Mouse (Mus musculus) MEL (cell line): ENCODE results near the gene Shox2. TPM values are rescaled to one million over a fixed set of nuclear protein-coding genes. Genes with fewer than 3 reads are reported as not detected.

Experiments used
- DNase-seq: peaks from one replicate; pipeline ENCODE4 v3.0.0; 2011; ENCODE audit warnings: low read depth, low spot score
- H3K27ac ChIP-seq: 2 replicates; pipeline ENCODE4 v1.5.1; 2012; ENCODE audit warnings: low read depth, mild to moderate bottlenecking, control low read depth, low read length, moderate library complexity; ENCODE audit not compliant: control insufficient read depth
- H3K27me3 ChIP-seq, 2 experiments: fragments of 150-350 bp in 1 of 2; sonication (generic) in 1 of 2; 2 replicates each; pipeline ENCODE4 v1.6.1; 2012; ENCODE audit warnings: low read length in 2 of 2, mild to moderate bottlenecking in 2 of 2, improper control_type of control experiment in 1 of 2, moderate library complexity in 1 of 2; ENCODE audit not compliant: insufficient read depth in 2 of 2, control insufficient read depth in 1 of 2
- H3K36me3 ChIP-seq, 2 experiments: 2 replicates each; pipeline ENCODE4 v1.6.1; 2012 to 2014; ENCODE audit warnings: low read length in 2 of 2, improper control_type of control experiment in 1 of 2, inconsistent platforms in 1 of 2, mild to moderate bottlenecking in 1 of 2; ENCODE audit not compliant: insufficient read depth in 2 of 2, control insufficient read depth in 1 of 2
- H3K4me1 ChIP-seq, 2 experiments: fragments of 150-350 bp in 1 of 2; sonication (generic) in 1 of 2; 2 replicates each; pipeline ENCODE4 v1.6.1; 2012; ENCODE audit warnings: low read length in 2 of 2, improper control_type of control experiment in 1 of 2, mild to moderate bottlenecking in 1 of 2; ENCODE audit not compliant: insufficient read depth in 2 of 2, control insufficient read depth in 1 of 2
- H3K4me3 ChIP-seq, 2 experiments: fragments of 150-350 bp in 1 of 2; sonication (generic) in 1 of 2; 2 replicates each; pipeline ENCODE4 v1.5.1; 2012; ENCODE audit warnings: low read depth in 2 of 2, low read length in 2 of 2, mild to moderate bottlenecking in 2 of 2, moderate library complexity in 2 of 2, control low read depth in 1 of 2, improper control_type of control experiment in 1 of 2; ENCODE audit not compliant: control insufficient read depth in 1 of 2, insufficient read depth in 1 of 2
- H3K79me2 ChIP-seq: 2 replicates; pipeline ENCODE4 v1.6.1; 2012; ENCODE audit warnings: mild to moderate bottlenecking, low read length, moderate library complexity; ENCODE audit not compliant: control insufficient read depth, poor library complexity, insufficient read depth
- H3K9ac ChIP-seq: 2 replicates; pipeline ENCODE4 v1.6.1; 2012; ENCODE audit warnings: low read depth, mild to moderate bottlenecking, control low read depth, low read length, moderate library complexity; ENCODE audit not compliant: control insufficient read depth, poor library complexity, severe bottlenecking
- H3K9me3 ChIP-seq: fragments of 150-350 bp; sonication (generic); replicated peaks from 2 replicates; pipeline ENCODE4 v1.6.1; 2012; ENCODE audit warnings: mild to moderate bottlenecking, low read length, improper control_type of control experiment, moderate library complexity; ENCODE audit not compliant: insufficient read depth
- BHLHE40 ChIP-seq: IDR thresholded peaks from 2 replicates; pipeline ENCODE4 v1.6.1; 2012; ENCODE audit warnings: low read depth, mild to moderate bottlenecking, inconsistent platforms, low read length, improper control_type of control experiment, borderline replicate concordance
- CHD1 ChIP-seq: IDR thresholded peaks from 2 replicates; pipeline ENCODE4 v1.6.1; 2012; ENCODE audit warnings: low read depth, mild to moderate bottlenecking, inconsistent platforms, low read length, improper control_type of control experiment
- ELF1 ChIP-seq: IDR thresholded peaks from 2 replicates; pipeline ENCODE4 v1.6.1; 2014; ENCODE audit warnings: low read depth, mild to moderate bottlenecking, inconsistent platforms, low read length, improper control_type of control experiment, moderate library complexity
- ETS1 ChIP-seq: IDR thresholded peaks from 2 replicates; pipeline ENCODE4 v1.6.1; 2012; ENCODE audit warnings: low read depth, mild to moderate bottlenecking, inconsistent platforms, low read length, improper control_type of control experiment, moderate library complexity
- HCFC1 ChIP-seq: IDR thresholded peaks from 2 replicates; pipeline ENCODE4 v1.6.1; 2012; ENCODE audit warnings: low read depth, mild to moderate bottlenecking, inconsistent platforms, low read length, improper control_type of control experiment, moderate library complexity
- KAT2A ChIP-seq: conservative IDR thresholded peaks from 2 replicates; pipeline ENCODE4 v1.6.1; 2012; ENCODE audit warnings: low read depth, low read length, improper control_type of control experiment, inconsistent platforms
- MAX ChIP-seq: IDR thresholded peaks from 2 replicates; pipeline ENCODE4 v1.6.1; 2011; ENCODE audit warnings: low read length, improper control_type of control experiment
- MAZ ChIP-seq: IDR thresholded peaks from 2 replicates; pipeline ENCODE4 v1.6.1; 2012; ENCODE audit warnings: low read depth, mild to moderate bottlenecking, inconsistent platforms, low read length, improper control_type of control experiment
- MEF2A ChIP-seq: IDR thresholded peaks from 2 replicates; pipeline ENCODE4 v1.6.1; 2014; ENCODE audit warnings: low read depth, mild to moderate bottlenecking, inconsistent platforms, low read length, improper control_type of control experiment; ENCODE audit not compliant: poor library complexity, insufficient replicate concordance, severe bottlenecking; ENCODE audit errors: extremely low read depth
- MXI1 ChIP-seq: IDR thresholded peaks from 2 replicates; pipeline ENCODE4 v1.6.1; 2011; ENCODE audit warnings: mild to moderate bottlenecking, low read depth, low read length, improper control_type of control experiment
- MYB ChIP-seq: IDR thresholded peaks from 2 replicates; pipeline ENCODE4 v1.6.1; 2011; ENCODE audit warnings: mild to moderate bottlenecking, low read depth, low read length, improper control_type of control experiment
- MYC ChIP-seq: IDR thresholded peaks from 2 replicates; pipeline ENCODE4 v1.6.1; 2011; ENCODE audit warnings: low read depth, mild to moderate bottlenecking, low read length, improper control_type of control experiment, moderate library complexity
- NELFE ChIP-seq: IDR thresholded peaks from 2 replicates; pipeline ENCODE4 v1.6.1; 2011; ENCODE audit warnings: low read depth, low read length, improper control_type of control experiment
- NRF1 ChIP-seq: IDR thresholded peaks from 2 replicates; pipeline ENCODE4 v1.6.1; 2014; ENCODE audit warnings: low read depth, mild to moderate bottlenecking, inconsistent platforms, low read length, improper control_type of control experiment, moderate library complexity; ENCODE audit not compliant: poor library complexity, insufficient read depth, severe bottlenecking
- POLR2AphosphoS2 ChIP-seq: IDR thresholded peaks from 2 replicates; pipeline ENCODE4 v1.6.1; 2011; ENCODE audit warnings: low read length, improper control_type of control experiment
- POLR2AphosphoS5 ChIP-seq: IDR thresholded peaks from 2 replicates; pipeline ENCODE4 v1.6.1; 2012; ENCODE audit warnings: low read depth, borderline replicate concordance, mild to moderate bottlenecking, inconsistent platforms, low read length, moderate library complexity, mixed read lengths
- RAD21 ChIP-seq: IDR thresholded peaks from 2 replicates; pipeline ENCODE4 v1.6.1; 2011; ENCODE audit warnings: mild to moderate bottlenecking, low read depth, low read length, improper control_type of control experiment
- RCOR1 ChIP-seq: IDR thresholded peaks from 2 replicates; pipeline ENCODE4 v1.6.1; 2012; ENCODE audit warnings: low read depth, mild to moderate bottlenecking, inconsistent platforms, low read length, improper control_type of control experiment
- SIN3A ChIP-seq: IDR thresholded peaks from 2 replicates; pipeline ENCODE4 v1.6.1; 2012; ENCODE audit warnings: low read length, improper control_type of control experiment, inconsistent platforms
- USF2 ChIP-seq, 2 experiments: IDR thresholded peaks; 2 replicates each; pipeline ENCODE4 v1.6.1; 2011 to 2012; ENCODE audit warnings: improper control_type of control experiment in 2 of 2, low read length in 2 of 2, borderline replicate concordance in 1 of 2, inconsistent platforms in 1 of 2, low read depth in 1 of 2, mild to moderate bottlenecking in 1 of 2; ENCODE audit not compliant: insufficient read depth in 1 of 2
- ZC3H11A ChIP-seq: IDR thresholded peaks from 2 replicates; pipeline ENCODE4 v1.6.1; 2012; ENCODE audit warnings: low read depth, mild to moderate bottlenecking, inconsistent platforms, low read length, improper control_type of control experiment
- ZKSCAN1 ChIP-seq: IDR thresholded peaks from 2 replicates; pipeline ENCODE4 v1.6.1; 2012; ENCODE audit warnings: low read depth, mild to moderate bottlenecking, inconsistent platforms, low read length, improper control_type of control experiment, moderate library complexity
- ZMIZ1 ChIP-seq: IDR thresholded peaks from 2 replicates; pipeline ENCODE4 v1.6.1; 2012; ENCODE audit warnings: low read depth, mild to moderate bottlenecking, inconsistent platforms, low read length, improper control_type of control experiment, moderate library complexity
- polyA plus RNA-seq, 2 experiments: library from polyadenylated mRNA; stranded (reverse) in 1 of 2; unstranded in 1 of 2; fragments of >175 nt in 1 of 2; fragments of >200 nt in 1 of 2; gene quantifications; 2 replicates each; pipeline versions ENCODE4 v1.2.1 to v1.2.4; 2012; ENCODE audit warnings: low replicate concordance in 2 of 2, low read depth in 1 of 2; ENCODE audit not compliant: insufficient read length in 2 of 2, insufficient read depth in 1 of 2, missing spikeins in 1 of 2
- total RNA-seq: library from RNA; depleted of rRNA; stranded (reverse); fragments of 300-350 nt; gene quantifications from 2 replicates; pipeline ENCODE4 v1.2.3, GENCODE M21; 2012

The Shox2 gene
- total and polyA plus RNA-seq, 3 experiments: 3.1 to 6.5 TPM; not detected in 1

- H3K4me1 ChIP-seq: peaks cover 3 to 5% of the 10 kb centered on the region in 2 experiments; a peak in 2 of 4 replicates
- no peak overlapping the region for H3K27ac ChIP-seq
- H3K4me3 ChIP-seq: peak overlapping the region in 1 of 2 experiments; percentile 76; a peak in 2 of 4 replicates
- no peak overlapping the region for H3K9ac ChIP-seq
- TF ChIP-seq MYB (no peak), MAZ (no peak), SIN3A (no peak), RCOR1 (no peak), POLR2AphosphoS5 (no peak), RAD21 (no peak), ELF1 (no peak), ZKSCAN1 (no peak), MXI1 (no peak), ZC3H11A (no peak), MYC (no peak), ETS1 (no peak), ZMIZ1 (no peak), USF2 (IDR thresholded peaks at IDR 0.05; ENCODE audit: borderline replicate concordance in 1 of 2, insufficient read depth in 1 of 2, low read depth in 1 of 2, low read length in 2 of 2) (no peak), NRF1 (no peak), MEF2A (no peak), NELFE (no peak)
- TF ChIP-seq, all 39 proteins: peak for 0
- no peak for DNase-seq
- no peaks in the 10 kb centered on the region for H3K27me3 ChIP-seq
- H3K79me2 ChIP-seq: peaks cover 5% of the 10 kb centered on the region; the same call in 1 of the 2 replicates
- peaks cover 0 to 5% of the 10 kb centered on the region in 2 experiments; a peak in 2 of 4 replicates for H3K36me3 ChIP-seq
- no peaks in the 10 kb centered on the region for H3K9me3 ChIP-seq
Measured at GRCm38 (mm10) chr3:66979491-66979890, 2.1 kb downstream of the Shox2 start.

- Histone ChIP-seq H3K79me2 (peaks cover 5% of the 10 kb centered on the region; the same call in 1 of the 2 replicates), H3K36me3 (peaks cover 0 to 5% of the 10 kb centered on the region in 2 experiments; a peak in 2 of 4 replicates), H3K4me1 (peaks cover 3 to 5% of the 10 kb centered on the region in 2 experiments; a peak in 2 of 4 replicates), H3K27ac (no peak overlapping the region), H3K27me3 (no peaks in the 10 kb centered on the region), H3K9ac (no peak overlapping the region), H3K9me3 (no peaks in the 10 kb centered on the region), H3K4me3 (no peak overlapping the region)
- DNase-seq: no peak
- no peak for TF ChIP-seq NELFE
- no peak for TF ChIP-seq POLR2AphosphoS2
- TF ChIP-seq KAT2A: no peak
- TF ChIP-seq ELF1: no peak
- TF ChIP-seq MEF2A: no peak
- no peak for TF ChIP-seq MAX
- no peak for TF ChIP-seq ZKSCAN1
- no peak for TF ChIP-seq BHLHE40
- no peak for TF ChIP-seq HCFC1
- TF ChIP-seq ZC3H11A: no peak
- TF ChIP-seq CHD1: no peak
- no peak for TF ChIP-seq NRF1
Measured at GRCm38 (mm10) chr3:66978457-66979381, 2.9 kb downstream of the Shox2 start.
